Mouse (Mus musculus): ENCODE data around the gene Fam50a. TPM values are rescaled to one million over a fixed set of nuclear protein-coding genes. Genes with fewer than 3 reads are reported as not detected.

Fam50a gene
- polyA plus RNA-seq (2017; shearing (Covaris generic)): 10 to 100 TPM; 78.9 to 83.6 TPM

GRCm38 (mm10) chrX:74312540-74313464 lies at the start of gene Fam50a:
TSS of gene Fam50a (plus strand) at chrX:74313033.

DNA sequence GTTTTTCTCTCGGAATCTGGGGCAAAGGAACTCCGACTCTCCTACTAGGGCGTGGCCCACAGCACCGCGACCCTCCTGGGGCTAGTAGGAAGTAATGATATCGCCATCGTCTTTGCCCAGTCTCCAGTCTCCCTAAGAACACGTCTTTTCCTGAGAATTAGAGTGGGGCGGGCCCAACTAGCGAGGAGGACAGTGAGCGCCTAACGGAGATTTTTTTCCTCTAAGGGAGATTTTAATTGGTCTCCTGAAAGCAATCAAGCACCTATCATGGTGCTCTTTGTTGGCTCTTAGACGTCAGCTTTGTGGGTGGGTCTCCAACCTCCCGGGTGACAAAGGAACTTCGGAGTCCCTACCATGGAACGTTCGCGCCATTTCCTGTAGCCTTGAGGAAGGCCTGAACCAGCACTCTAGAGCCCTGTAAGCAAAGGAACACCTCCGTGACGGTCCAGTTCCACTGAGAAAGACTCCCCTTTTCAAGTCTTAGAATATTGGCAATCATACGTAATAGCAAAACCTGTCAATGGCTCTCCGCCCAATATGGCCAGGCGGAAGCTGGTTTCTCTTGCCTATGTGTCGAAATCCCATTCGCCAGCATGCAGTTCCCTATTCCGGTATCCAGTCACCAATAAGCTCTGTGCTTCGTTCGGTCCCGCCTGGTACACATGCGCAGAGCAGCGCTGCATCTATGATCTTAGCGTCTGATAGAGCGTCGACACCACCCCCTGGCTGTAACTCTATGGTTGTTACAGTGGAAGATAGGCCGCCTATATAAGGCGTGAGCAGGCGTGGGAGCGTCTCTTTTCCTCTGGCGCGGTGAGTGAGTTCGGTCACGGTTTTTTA lies 42.6 kb upstream of the Fam50a start, which contains the start of gene Rpl10:
Rpl10 (plus strand) TSS at position 751 of the 840 bp plus-strand sequence.

GRCm38 (mm10) chrX:74281732-74282394 lies 31.0 kb upstream of the Fam50a start, which contains the start of the genes Taz and Dnase1l1:
TSS of gene Taz (plus strand) at chrX:74281912.
TSS of gene Dnase1l1 (minus strand) at chrX:74282337.

GRCm38 (mm10) chrX:74296538-74297448 lies 16.0 kb upstream of the Fam50a start, which contains the start of gene Atp6ap1:
TSS of gene Atp6ap1 (plus strand) at chrX:74297097.

GRCm38 (mm10) chrX:74304867-74305700 lies 7.7 kb upstream of the Fam50a start, which contains the start of gene Gdi1:
TSS of gene Gdi1 (plus strand) at chrX:74304998.

GRCm38 (mm10) chrX:74328725-74329161 lies 15.9 kb downstream of the Fam50a start, which contains the start of gene Plxna3:
TSS of gene Plxna3 (plus strand) at chrX:74329066.

DNA sequence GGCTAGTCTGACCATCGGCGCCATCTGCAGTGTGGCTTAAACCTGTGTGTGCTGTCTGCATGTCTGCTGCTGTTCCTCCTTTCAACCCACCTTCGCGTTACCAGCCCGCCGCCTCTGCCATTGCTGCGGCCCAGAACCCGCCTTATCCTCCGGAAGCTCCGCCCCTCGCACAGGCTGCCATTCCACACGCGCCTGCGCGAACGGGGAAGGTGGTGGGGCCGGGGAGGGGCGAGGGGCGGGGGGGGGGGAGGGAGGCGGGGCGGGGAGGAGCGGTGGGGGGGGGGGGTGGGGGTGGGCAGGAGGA lies 40.6 kb downstream of the Fam50a start, which contains the start of gene Lage3:
Lage3 (minus strand) TSS at position 152 of the 304 bp plus-strand sequence.

Other genes starting within 250 kb of the Fam50a start
- gene Opn1mw, start 185.6 kb upstream of the Fam50a start, polyA plus RNA-seq (2017; shearing (Covaris generic)): not detected
- gene Mecp2, start 177.7 kb upstream of the Fam50a start, polyA plus RNA-seq (2017; shearing (Covaris generic)): 10 to 100 TPM; 46.8 to 53.9 TPM
- not detected for gene Tex28, start 145.2 kb upstream of the Fam50a start, polyA plus RNA-seq (2017; shearing (Covaris generic))
- gene Tktl1, start 135.8 kb upstream of the Fam50a start, polyA plus RNA-seq (2017; shearing (Covaris generic)): 1 to 10 TPM; 2.0 to 3.8 TPM
- 100 to 1,000 TPM; 247 to 358 TPM for gene Flna, start 63.2 kb upstream of the Fam50a start, polyA plus RNA-seq (2017; shearing (Covaris generic))
- gene Emd, start 58.3 kb upstream of the Fam50a start, polyA plus RNA-seq (2017; shearing (Covaris generic)): 10 to 100 TPM; 48.9 to 66.6 TPM
- 10 to 100 TPM; 44.3 to 79.3 TPM for gene Rpl10, start 42.2 kb upstream of the Fam50a start, polyA plus RNA-seq (2017; shearing (Covaris generic))
- gene Taz, start 31.1 kb upstream of the Fam50a start, polyA plus RNA-seq (2017; shearing (Covaris generic)): 100 to 1,000 TPM; 140 to 181 TPM
- 10 to 100 TPM; 22.4 to 29.5 TPM for gene Dnase1l1, start 30.7 kb upstream of the Fam50a start, polyA plus RNA-seq (2017; shearing (Covaris generic))
- gene Atp6ap1, start 15.9 kb upstream of the Fam50a start, polyA plus RNA-seq (2017; shearing (Covaris generic)): 100 to 1,000 TPM; 155 to 162 TPM
- gene Gdi1, start 8.0 kb upstream of the Fam50a start, polyA plus RNA-seq (2017; shearing (Covaris generic)): 100 to 1,000 TPM; 260 to 309 TPM
- 1 to 10 TPM; 2.4 to 6.9 TPM for gene Plxna3, start 16.0 kb downstream of the Fam50a start, polyA plus RNA-seq (2017; shearing (Covaris generic))
- 10 to 100 TPM; 34.3 to 51.6 TPM for gene Lage3, start 40.6 kb downstream of the Fam50a start, polyA plus RNA-seq (2017; shearing (Covaris generic))
- 10 to 100 TPM; 52.3 to 66.9 TPM for gene Ubl4a, start 60.2 kb downstream of the Fam50a start, polyA plus RNA-seq (2017; shearing (Covaris generic))
- 10 to 100 TPM; 40.0 to 40.5 TPM for gene Slc10a3, start 60.3 kb downstream of the Fam50a start, polyA plus RNA-seq (2017; shearing (Covaris generic))
- 10 to 100 TPM; 34.3 to 41.1 TPM for gene Fam3a, start 80.2 kb downstream of the Fam50a start, polyA plus RNA-seq (2017; shearing (Covaris generic))
- gene Ikbkg, start 80.3 kb downstream of the Fam50a start, polyA plus RNA-seq (2017; shearing (Covaris generic)): 10 to 100 TPM; 35.8 to 36.6 TPM
- 10 to 100 TPM; 47.5 to 51.1 TPM for gene G6pdx, start 116.2 kb downstream of the Fam50a start, polyA plus RNA-seq (2017; shearing (Covaris generic))
- gene Gm6880, start 168.4 kb downstream of the Fam50a start, polyA plus RNA-seq (2017; shearing (Covaris generic)): not detected

Data from inflammation-experienced regulatory T-cells (primary cell).